9 mouse cellular contexts compared by ENCODE assay signal in the genomic region with DNA sequence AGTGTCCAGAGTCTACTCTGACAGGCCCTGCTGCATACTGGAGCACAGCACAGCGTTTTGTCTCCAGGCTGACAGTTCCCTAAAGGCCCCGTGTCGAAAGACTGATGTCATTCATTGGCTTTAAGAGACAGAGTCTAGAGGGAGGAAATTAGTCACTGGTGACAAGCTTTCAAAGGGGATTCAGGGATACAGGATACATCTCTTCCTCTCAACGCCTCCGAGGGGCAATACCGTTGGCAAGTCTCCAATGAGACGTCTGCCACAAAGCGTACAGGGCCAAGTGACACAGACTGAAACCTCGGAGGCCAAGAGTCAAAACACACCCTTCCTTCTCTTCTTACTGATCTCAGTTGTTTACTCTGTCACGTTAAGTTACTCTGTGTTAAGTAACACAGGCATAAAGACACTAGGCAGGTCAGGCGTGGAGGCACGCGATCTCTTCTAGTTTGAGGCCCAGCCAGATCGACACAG. TPM values are rescaled to one million over a fixed set of nuclear protein-coding genes. Genes with fewer than 3 reads are reported as not detected.
DNase-seq lines count a peak whose midpoint lies in the region; ATAC-seq and TF ChIP-seq lines count a peak whose summit lies in the region.
"Had no signal": no experiment of that assay in that cellular context is flagged by ENCODE, and none has a peak within 500 bp of the region (broad histone marks: within the 10 kb centered on the region; RNA-seq: fewer than 3 reads in every experiment).

No protein-coding gene starts in this region.

- no peak for TF ChIP-seq CTCF in stomach, postnatal 0 days (IDR thresholded peaks at IDR 0.05; ENCODE audit: low read depth)

- no peaks in the 10 kb centered on the region for H3K36me3 ChIP-seq in forebrain, embryonic 12.5 days (replicated peaks)
- H3K36me3 ChIP-seq in forebrain, embryonic 11.5 days (ENCODE audit: control insufficient read depth, insufficient read depth, low read length): no peaks in the 10 kb centered on the region
- H3K36me3 ChIP-seq in liver, embryonic 12.5 days: no peaks in the 10 kb centered on the region
- H3K36me3 ChIP-seq in stomach, postnatal 0 days (ENCODE audit: control insufficient read depth, insufficient read depth, low read length): no peaks in the 10 kb centered on the region

- no peak overlapping the region for H3K4me2 ChIP-seq in forebrain, embryonic 12.5 days
- no peak overlapping the region for H3K4me2 ChIP-seq in forebrain, embryonic 11.5 days (ENCODE audit: low read depth, low read length, severe bottlenecking)
- no peak overlapping the region for H3K4me2 ChIP-seq in liver, embryonic 12.5 days
- no peak overlapping the region for H3K4me2 ChIP-seq in stomach, postnatal 0 days (replicated peaks; ENCODE audit: low read depth)

- no peak for DNase-seq in forebrain, embryonic 11.5 days (ENCODE audit: low spot score)
- DNase-seq in heart, postnatal 10 days: peak; percentile 84 to 86
- no peak for DNase-seq in stomach, postnatal 0 days (ENCODE audit: low spot score)
- no peak for DNase-seq in ovary, postnatal 36 days (ENCODE audit: low spot score)
- no peak for DNase-seq in layer of hippocampus, postnatal 14 days (ENCODE audit: low spot score in 2 of 2)

- no peak overlapping the region for H3K9ac ChIP-seq in forebrain, embryonic 12.5 days
- no peak overlapping the region for H3K9ac ChIP-seq in forebrain, embryonic 11.5 days (ENCODE audit: low read length)
- H3K9ac ChIP-seq in liver, embryonic 12.5 days: no peak overlapping the region
- no peak overlapping the region for H3K9ac ChIP-seq in stomach, postnatal 0 days (ENCODE audit: low read length)

- no peaks in the 10 kb centered on the region for H3K9me3 ChIP-seq in forebrain, embryonic 12.5 days
- no peaks in the 10 kb centered on the region; the same call in 1 of the 2 replicates for H3K9me3 ChIP-seq in forebrain, embryonic 11.5 days (ENCODE audit: control insufficient read depth, low read length)
- no peaks in the 10 kb centered on the region for H3K9me3 ChIP-seq in liver, embryonic 12.5 days (replicated peaks)
- no peaks in the 10 kb centered on the region for H3K9me3 ChIP-seq in stomach, postnatal 0 days (ENCODE audit: control insufficient read depth, low read length)
- H3K9me3 ChIP-seq: G1E had no signal

- no peaks in the 10 kb centered on the region for H3K27me3 ChIP-seq in forebrain, embryonic 12.5 days
- H3K27me3 ChIP-seq in forebrain, embryonic 11.5 days (ENCODE audit: control insufficient read depth, insufficient read depth, low read length): no peaks in the 10 kb centered on the region
- H3K27me3 ChIP-seq in liver, embryonic 12.5 days (replicated peaks): no peaks in the 10 kb centered on the region
- no peaks in the 10 kb centered on the region for H3K27me3 ChIP-seq in stomach, postnatal 0 days (ENCODE audit: control insufficient read depth, insufficient read depth, low read length)

- peak; percentile 53 for TF ChIP-seq EP300 in stomach, postnatal 0 days (optimal IDR thresholded peaks at IDR 0.05)

- no peak overlapping the region for H3K4me3 ChIP-seq in forebrain, embryonic 12.5 days (replicated peaks)
- H3K4me3 ChIP-seq in forebrain, embryonic 11.5 days (ENCODE audit: low read depth, low read length): no peak overlapping the region
- H3K4me3 ChIP-seq in brown adipose tissue, adult 24 weeks (ENCODE audit: insufficient read depth, low read depth, low read length): no peak overlapping the region
- no peak overlapping the region for H3K4me3 ChIP-seq in liver, embryonic 12.5 days
- no peak overlapping the region for H3K4me3 ChIP-seq in stomach, postnatal 0 days (ENCODE audit: low read depth, low read length)

- WGBS in forebrain, embryonic 12.5 days: 74% methylated on average over 14 of the region's 14 CpGs
- WGBS in forebrain, embryonic 11.5 days: 79% methylated on average over 14 of the region's 14 CpGs
- 57% methylated on average over 14 of the region's 14 CpGs for WGBS in liver, embryonic 12.5 days (ENCODE audit: insufficient replicate concordance)
- 15% methylated on average over 14 of the region's 14 CpGs for WGBS in stomach, postnatal 0 days

- intact Hi-C loops in heart, postnatal 10 days (cut with DNase I): no loop called here

- H3K4me1 ChIP-seq in forebrain, embryonic 12.5 days: no peaks in the 10 kb centered on the region
- no peaks in the 10 kb centered on the region for H3K4me1 ChIP-seq in forebrain, embryonic 11.5 days (replicated peaks; ENCODE audit: control insufficient read depth, insufficient read depth, low read length)
- peaks cover 3% of the 10 kb centered on the region; the same call in 1 of the 2 replicates for H3K4me1 ChIP-seq in brown adipose tissue, adult 24 weeks (ENCODE audit: control insufficient read depth, insufficient read depth, insufficient read length, low read length)
- peaks cover 36% of the 10 kb centered on the region for H3K4me1 ChIP-seq in liver, embryonic 12.5 days
- 0 out of 2 replicates have a peak, but pooled peaks cover 2% of the 10 kb centered on the region for H3K4me1 ChIP-seq in stomach, postnatal 0 days (replicated peaks; ENCODE audit: control insufficient read depth, insufficient read depth)

- ATAC-seq in forebrain, embryonic 12.5 days (ENCODE audit: low FRiP score): no peak
- no peak for ATAC-seq in forebrain, embryonic 11.5 days (replicated peaks; ENCODE audit: low FRiP score)
- ATAC-seq in liver, embryonic 12.5 days: no peak
- ATAC-seq in stomach, postnatal 0 days (ENCODE audit: low FRiP score, low TSS enrichment): peak; percentile 39

- H3K27ac ChIP-seq in forebrain, embryonic 12.5 days: 0 out of 2 replicates have a peak overlapping the region, but pooled peaks have one; percentile 10
- H3K27ac ChIP-seq in forebrain, embryonic 11.5 days (ENCODE audit: low read depth, low read length): no peak overlapping the region
- H3K27ac ChIP-seq in brown adipose tissue, adult 24 weeks (replicated peaks; ENCODE audit: low read depth, low read length): peak overlapping the region; percentile 68
- 0 out of 2 replicates have a peak overlapping the region, but pooled peaks have one; percentile 23 for H3K27ac ChIP-seq in liver, embryonic 12.5 days
- peak overlapping the region; percentile 41 for H3K27ac ChIP-seq in stomach, postnatal 0 days (replicated peaks)

RNA-seq across cellular contexts. Expression of a gene that starts 10.6 kb away (rescaled TPM):
- polyA plus RNA-seq in forebrain, embryonic 12.5 days (2016; fragmentation: Nextera tagmentation; extraction: Ambion mirVana): 63.2 and 67.3 TPM in 2 replicates
- polyA plus RNA-seq in forebrain, embryonic 11.5 days (2014; fragmentation: Nextera tagmentation; extraction: Ambion mirVana): 62.3 and 65.3 TPM in 2 replicates
- polyA plus RNA-seq in brown adipose tissue, adult 24 weeks (2012; ENCODE audit: insufficient read depth, insufficient read length, missing spikeins): 10.1 TPM in 2 replicates
- total RNA-seq in heart, postnatal 10 days (2021): 10 to 100 TPM; 21.1 to 24.0 TPM
- polyA plus RNA-seq in liver, embryonic 12.5 days (2016; fragmentation: Nextera tagmentation; extraction: Ambion mirVana): 34.2 and 36.4 TPM in 2 replicates
- polyA plus RNA-seq in stomach, postnatal 0 days (2015; fragmentation: Nextera tagmentation; extraction: Ambion mirVana): 42.2 and 45.5 TPM in 2 replicates
- total RNA-seq in layer of hippocampus, postnatal 14 days (2021): 10 to 100 TPM; 36.4 to 38.2 TPM

RNA-seq across cellular contexts. Expression of a gene that starts 21.6 kb away (rescaled TPM):
- polyA plus RNA-seq in forebrain, embryonic 12.5 days (2016; fragmentation: Nextera tagmentation; extraction: Ambion mirVana): 7.1 and 7.5 TPM in 2 replicates
- 6.8 and 7.2 TPM in 2 replicates for polyA plus RNA-seq in forebrain, embryonic 11.5 days (2014; fragmentation: Nextera tagmentation; extraction: Ambion mirVana)
- 5.3 and 9.8 TPM in 2 replicates for polyA plus RNA-seq in brown adipose tissue, adult 24 weeks (2012; ENCODE audit: insufficient read depth, insufficient read length, missing spikeins)
- 10 to 100 TPM; 12.7 to 15.4 TPM for total RNA-seq in heart, postnatal 10 days (2021)
- polyA plus RNA-seq in liver, embryonic 12.5 days (2016; fragmentation: Nextera tagmentation; extraction: Ambion mirVana): 4.8 and 5.2 TPM in 2 replicates
- 2.3 and 2.8 TPM in 2 replicates for polyA plus RNA-seq in stomach, postnatal 0 days (2015; fragmentation: Nextera tagmentation; extraction: Ambion mirVana)
- total RNA-seq in layer of hippocampus, postnatal 14 days (2021): 10 to 100 TPM; 38.6 to 43.7 TPM

RNA-seq across cellular contexts. Expression of a gene that starts 30.4 kb away (rescaled TPM):
- not detected in 2 replicates for polyA plus RNA-seq in forebrain, embryonic 12.5 days (2016; fragmentation: Nextera tagmentation; extraction: Ambion mirVana)
- polyA plus RNA-seq in forebrain, embryonic 11.5 days (2014; fragmentation: Nextera tagmentation; extraction: Ambion mirVana): not detected in 2 replicates
- not detected in 2 replicates for polyA plus RNA-seq in brown adipose tissue, adult 24 weeks (2012; ENCODE audit: insufficient read depth, insufficient read length, missing spikeins)
- total RNA-seq in heart, postnatal 10 days (2021): not detected
- polyA plus RNA-seq in liver, embryonic 12.5 days (2016; fragmentation: Nextera tagmentation; extraction: Ambion mirVana): not detected in 2 replicates
- not detected in 2 replicates for polyA plus RNA-seq in stomach, postnatal 0 days (2015; fragmentation: Nextera tagmentation; extraction: Ambion mirVana)
- total RNA-seq in layer of hippocampus, postnatal 14 days (2021): not detected
- polyA plus RNA-seq: G1E had no signal

Comparison
In these comparisons a context has a peak if more than half of its experiments do, and no peak if none do; other contexts are left out.
1. DNase-seq: peak in heart, postnatal 10 days (2 of 2); none in forebrain, embryonic 11.5 days (single experiment), stomach, postnatal 0 days (single experiment), ovary, postnatal 36 days (single experiment) and layer of hippocampus, postnatal 14 days (0 of 2).